Mouse (Mus musculus): ENCODE measurements around the gene Gna13. TPM values are rescaled to one million over a fixed set of nuclear protein-coding genes. Genes with fewer than 3 reads are reported as not detected.

The Gna13 gene
- polyA plus RNA-seq, 1 experiment from 2014 or later: 18.5 TPM

DNA sequence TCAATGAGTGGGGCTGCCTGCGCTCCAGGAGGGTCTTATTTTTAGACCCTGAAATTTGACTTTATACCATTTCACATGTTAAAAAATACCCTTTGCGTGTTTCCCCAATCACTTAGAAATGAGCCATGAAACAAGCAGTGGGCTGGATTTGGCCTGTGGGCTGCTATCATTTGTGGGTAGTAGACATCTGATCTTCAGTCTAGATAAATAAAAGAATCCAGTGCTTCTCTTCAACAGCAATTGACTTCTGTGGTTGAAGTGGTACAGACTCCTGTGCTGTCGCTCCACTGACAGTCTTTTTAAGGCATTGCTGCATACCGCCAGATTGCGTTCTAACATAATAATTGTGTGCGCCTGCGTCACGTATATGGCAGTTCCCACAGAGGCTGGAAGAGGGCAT is 22.7 kb downstream of the Gna13 start:
- 88% methylated on average over 8 of the region's 8 CpGs for WGBS
- no peak overlapping the region for H3K4me3 ChIP-seq
- H3K36me3 ChIP-seq: no peaks in the 10 kb centered on the region
- H3K27ac ChIP-seq (replicated peaks): no peak overlapping the region
- ATAC-seq (replicated peaks): no peak
- no peaks in the 10 kb centered on the region for H3K4me1 ChIP-seq
- H3K9me3 ChIP-seq: no peaks in the 10 kb centered on the region
- H3K9ac ChIP-seq (replicated peaks): no peak overlapping the region
- H3K4me2 ChIP-seq (replicated peaks): no peak overlapping the region
- H3K27me3 ChIP-seq: no peaks in the 10 kb centered on the region

DNA sequence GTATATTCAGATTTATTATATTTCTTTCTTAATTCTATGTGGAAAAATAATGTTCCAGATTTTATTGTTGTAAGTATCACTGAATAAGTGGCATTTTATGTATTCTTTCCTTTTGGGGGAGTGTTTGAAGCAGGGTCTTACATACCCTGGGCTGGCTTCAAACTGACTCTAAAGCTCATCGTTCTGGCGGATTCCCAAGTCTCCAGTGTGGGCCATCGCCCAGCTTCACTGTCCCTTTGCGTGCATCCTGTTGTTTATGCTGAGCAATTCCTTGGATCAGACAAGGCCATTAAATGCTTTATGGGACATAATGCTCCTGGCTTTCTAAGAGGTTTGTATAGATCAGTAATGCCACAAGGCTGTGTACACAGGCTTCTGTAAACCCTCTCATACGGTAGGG is 26.4 kb downstream of the Gna13 start:
- ATAC-seq (replicated peaks): no peak
- Histone ChIP-seq H3K9ac (replicated peaks) (no peak overlapping the region), H3K9me3 (no peaks in the 10 kb centered on the region), H3K36me3 (no peaks in the 10 kb centered on the region), H3K27me3 (no peaks in the 10 kb centered on the region), H3K4me3 (no peak overlapping the region), H3K4me2 (replicated peaks) (no peak overlapping the region), H3K27ac (replicated peaks) (no peak overlapping the region), H3K4me1 (no peaks in the 10 kb centered on the region)
- 82% methylated on average over 5 of the region's 5 CpGs for WGBS

DNA sequence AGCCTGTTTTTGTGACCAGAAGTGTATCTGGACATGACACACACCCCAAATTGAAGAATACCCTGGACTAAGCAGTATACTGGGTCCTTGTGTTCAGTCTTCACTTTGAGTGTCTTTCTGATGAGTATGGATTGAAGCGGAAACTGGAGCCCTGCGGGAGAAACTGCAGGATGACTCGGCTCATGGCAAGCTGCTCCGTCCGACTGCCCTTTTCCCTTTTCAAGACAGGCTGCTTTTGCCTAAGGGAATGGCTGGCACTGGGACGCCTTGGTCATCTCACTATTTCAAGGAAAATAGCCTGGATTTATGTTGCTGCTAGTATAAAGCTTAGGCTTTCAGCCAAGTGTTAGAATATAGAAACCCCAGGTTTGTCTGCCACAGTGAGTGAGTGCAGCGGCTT is 28.6 kb downstream of the Gna13 start:
- WGBS: 85% methylated on average over 7 of the region's 7 CpGs
- H3K27ac ChIP-seq (replicated peaks): no peak overlapping the region
- no peak overlapping the region for H3K9ac ChIP-seq (replicated peaks)

DNA sequence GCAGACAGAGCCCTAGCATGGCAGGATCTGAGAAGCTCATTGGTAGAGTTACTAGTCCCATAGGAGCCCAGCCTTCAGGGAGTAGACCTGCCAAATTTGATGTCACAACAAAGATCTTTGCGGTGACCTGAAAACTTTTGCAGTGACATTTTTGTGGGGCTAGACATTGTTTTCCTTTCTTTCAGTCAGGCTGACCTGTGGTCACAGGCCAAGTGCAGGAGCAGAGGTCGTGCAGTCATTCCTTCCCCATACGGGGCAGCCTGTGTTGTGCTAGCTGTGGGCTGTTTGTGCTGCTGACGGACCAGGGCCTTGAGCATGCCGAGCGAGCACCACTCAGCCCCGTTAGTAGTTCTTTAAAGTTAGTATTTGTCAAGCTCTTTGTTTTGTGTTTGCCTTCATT is 29.1 kb downstream of the Gna13 start:
- no peak overlapping the region for H3K4me2 ChIP-seq (replicated peaks)
- H3K36me3 ChIP-seq: peaks cover 6% of the 10 kb centered on the region; the same call in 1 of the 2 replicates
- H3K4me1 ChIP-seq: no peaks in the 10 kb centered on the region
- H3K27me3 ChIP-seq: no peaks in the 10 kb centered on the region
- H3K4me3 ChIP-seq: no peak overlapping the region
- ATAC-seq (replicated peaks): no peak
- no peak overlapping the region for H3K9ac ChIP-seq (replicated peaks)
- H3K9me3 ChIP-seq: no peaks in the 10 kb centered on the region
- 57% methylated on average over 7 of the region's 7 CpGs for WGBS
- H3K27ac ChIP-seq (replicated peaks): no peak overlapping the region

More for the DNA sequence above, 28.6 kb downstream of the Gna13 start:
- peaks cover 1% of the 10 kb centered on the region; the same call in 1 of the 2 replicates for H3K36me3 ChIP-seq
- no peak for ATAC-seq (replicated peaks)
- no peaks in the 10 kb centered on the region for H3K9me3 ChIP-seq
- no peak overlapping the region for H3K4me3 ChIP-seq
- no peaks in the 10 kb centered on the region for H3K27me3 ChIP-seq
- no peak overlapping the region for H3K4me2 ChIP-seq (replicated peaks)
- H3K4me1 ChIP-seq: no peaks in the 10 kb centered on the region

DNA sequence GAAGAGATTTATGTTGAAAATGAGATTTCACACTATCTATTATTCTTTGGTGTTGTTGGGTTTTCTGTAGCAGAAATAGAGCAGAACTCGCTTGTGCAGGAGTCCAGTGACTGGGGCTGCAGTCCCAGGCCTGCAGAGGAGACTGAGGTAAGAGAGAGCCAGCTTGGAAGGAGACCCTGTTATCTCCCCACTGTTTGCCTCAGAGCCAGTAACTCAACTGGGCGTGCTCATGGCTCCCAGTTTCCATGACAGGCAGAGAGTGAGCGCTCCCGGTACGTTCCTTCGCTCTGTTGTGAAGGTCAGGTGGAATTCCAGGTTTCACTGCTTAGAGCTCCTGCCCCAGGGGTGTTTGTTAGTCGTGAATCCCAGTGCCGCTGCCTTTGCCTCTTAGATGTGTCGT is 30.0 kb downstream of the Gna13 start:
- WGBS: 89% methylated on average over 9 of the region's 9 CpGs
- ATAC-seq (replicated peaks): no peak
- Histone ChIP-seq H3K9ac (replicated peaks) (no peak overlapping the region), H3K4me2 (replicated peaks) (no peak overlapping the region), H3K4me1 (no peaks in the 10 kb centered on the region), H3K27ac (replicated peaks) (no peak overlapping the region), H3K27me3 (no peaks in the 10 kb centered on the region), H3K36me3 (peaks cover 12% of the 10 kb centered on the region; the same call in 1 of the 2 replicates), H3K9me3 (no peaks in the 10 kb centered on the region), H3K4me3 (no peak overlapping the region)

DNA sequence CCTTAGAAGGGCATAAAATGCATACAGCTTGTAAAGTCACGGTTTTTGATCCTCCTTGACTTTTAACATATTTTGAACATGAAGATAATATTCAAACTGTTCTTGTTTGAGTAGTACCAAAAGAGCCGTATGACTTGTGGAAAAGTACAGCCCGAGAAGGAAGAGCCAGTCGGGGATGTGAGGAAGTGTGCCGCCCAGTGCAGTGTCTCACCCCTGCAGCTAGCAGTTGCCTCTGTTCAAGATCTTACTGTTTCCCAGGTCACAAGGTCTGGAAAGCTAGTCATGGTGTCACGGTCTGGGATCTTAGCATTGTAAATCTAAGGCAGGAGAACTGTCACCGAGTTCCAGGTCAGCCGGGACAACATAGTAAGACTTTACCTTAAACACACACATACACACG is 32.1 kb downstream of the Gna13 start:
- no peaks in the 10 kb centered on the region for H3K4me1 ChIP-seq
- H3K9ac ChIP-seq (replicated peaks): no peak overlapping the region
- peaks cover 23% of the 10 kb centered on the region; the same call in 1 of the 2 replicates for H3K36me3 ChIP-seq
- H3K4me2 ChIP-seq (replicated peaks): no peak overlapping the region
- no peaks in the 10 kb centered on the region for H3K27me3 ChIP-seq
- 94% methylated on average over 9 of the region's 9 CpGs for WGBS
- no peaks in the 10 kb centered on the region for H3K9me3 ChIP-seq
- ATAC-seq (replicated peaks): no peak
- H3K4me3 ChIP-seq: no peak overlapping the region
- H3K27ac ChIP-seq (replicated peaks): no peak overlapping the region

DNA sequence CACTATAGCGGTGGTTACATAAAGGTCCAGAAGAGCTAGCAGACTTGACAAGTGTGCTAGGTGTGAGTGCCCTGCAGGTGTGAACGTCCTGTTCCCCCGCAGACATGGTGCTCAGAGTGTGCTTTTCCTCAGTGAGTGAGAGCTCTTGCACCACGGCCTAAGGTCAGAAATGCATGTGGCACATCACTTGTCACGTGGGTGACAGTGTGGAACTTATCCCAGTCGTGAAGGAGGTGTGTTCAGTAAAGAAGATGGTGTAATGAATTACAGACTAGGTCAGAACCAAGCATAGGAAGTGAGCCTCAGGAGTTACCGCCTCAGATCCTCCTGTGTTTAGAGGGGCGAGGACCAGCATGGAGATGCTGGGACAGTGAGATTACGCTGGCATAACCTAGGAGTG is 32.7 kb downstream of the Gna13 start:
- Histone ChIP-seq H3K27ac (replicated peaks) (no peak overlapping the region), H3K4me3 (no peak overlapping the region), H3K4me1 (no peaks in the 10 kb centered on the region), H3K27me3 (no peaks in the 10 kb centered on the region), H3K36me3 (peaks cover 26% of the 10 kb centered on the region; the same call in 1 of the 2 replicates), H3K9ac (replicated peaks) (no peak overlapping the region), H3K4me2 (replicated peaks) (no peak overlapping the region), H3K9me3 (no peaks in the 10 kb centered on the region)
- no peak for ATAC-seq (replicated peaks)
- WGBS: 94% methylated on average over 9 of the region's 9 CpGs

DNA sequence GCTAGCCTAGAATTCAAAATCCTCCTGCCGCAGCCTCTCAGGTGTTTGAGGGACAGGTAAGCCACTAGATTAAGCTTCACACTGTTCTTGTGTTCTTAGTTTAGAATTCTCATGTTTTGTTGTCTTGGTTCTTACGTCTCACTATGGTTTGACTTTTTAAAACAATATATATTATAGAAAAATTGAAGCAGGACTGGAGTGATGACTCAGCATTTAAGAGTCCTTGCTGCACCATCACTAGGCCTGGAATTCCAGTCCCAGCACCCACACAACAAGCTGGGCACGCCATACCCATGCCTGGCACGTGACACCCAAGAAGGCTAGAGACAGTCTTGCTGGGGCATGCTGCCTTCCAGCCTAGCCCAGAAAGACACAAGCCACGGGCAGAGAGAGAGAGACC is 43.8 kb downstream of the Gna13 start:
- Histone ChIP-seq H3K4me1 (no peaks in the 10 kb centered on the region), H3K36me3 (no peaks in the 10 kb centered on the region), H3K27me3 (no peaks in the 10 kb centered on the region), H3K4me3 (no peak overlapping the region), H3K9ac (replicated peaks) (no peak overlapping the region), H3K9me3 (no peaks in the 10 kb centered on the region), H3K4me2 (replicated peaks) (no peak overlapping the region), H3K27ac (replicated peaks) (no peak overlapping the region)
- 88% methylated on average over 5 of the region's 5 CpGs for WGBS
- ATAC-seq (replicated peaks): no peak

DNA sequence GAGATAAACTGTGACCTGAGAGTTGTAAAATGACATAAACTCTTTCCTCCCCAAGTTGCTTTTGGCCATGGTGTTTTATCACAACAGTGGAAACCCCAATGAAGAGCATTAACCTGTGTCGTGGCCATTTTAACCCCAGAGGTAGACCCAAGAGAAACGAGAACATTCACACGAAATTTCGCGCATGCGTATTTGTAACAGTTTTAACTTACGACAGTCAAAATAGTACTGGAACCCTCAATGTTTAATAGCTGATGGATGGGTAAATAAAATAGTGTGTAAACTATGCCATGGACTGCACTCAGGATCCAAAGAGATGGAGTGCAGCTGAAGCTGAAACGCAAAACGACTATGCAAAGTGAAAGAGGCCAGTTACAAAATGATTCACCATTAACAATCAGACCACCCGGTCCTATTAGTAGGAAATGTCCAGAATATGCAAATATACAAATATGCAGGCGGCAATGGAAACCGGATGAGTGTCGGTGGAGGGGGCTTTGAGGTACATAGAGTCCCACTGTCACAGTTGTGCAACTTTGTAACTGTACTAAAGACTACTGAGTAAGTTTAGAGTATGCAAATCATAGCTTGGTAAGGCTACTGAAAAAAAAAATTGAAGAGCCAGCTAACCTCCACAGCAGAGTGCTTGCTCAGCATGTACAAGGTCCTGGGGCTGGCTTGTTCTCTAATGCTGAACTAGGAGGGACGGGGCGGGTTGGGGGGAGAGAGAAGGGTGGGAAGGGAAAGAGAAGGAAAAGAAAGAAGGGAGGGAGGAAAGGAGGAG is 47.8 kb downstream of the Gna13 start:
- Histone ChIP-seq H3K4me2 (replicated peaks) (no peak overlapping the region), H3K9me3 (no peaks in the 10 kb centered on the region), H3K4me1 (no peaks in the 10 kb centered on the region), H3K9ac (replicated peaks) (no peak overlapping the region), H3K27ac (replicated peaks) (no peak overlapping the region), H3K27me3 (no peaks in the 10 kb centered on the region), H3K36me3 (no peaks in the 10 kb centered on the region), H3K4me3 (no peak overlapping the region)
- no peak for ATAC-seq (replicated peaks)
- 90% methylated on average over 15 of the region's 15 CpGs for WGBS

DNA sequence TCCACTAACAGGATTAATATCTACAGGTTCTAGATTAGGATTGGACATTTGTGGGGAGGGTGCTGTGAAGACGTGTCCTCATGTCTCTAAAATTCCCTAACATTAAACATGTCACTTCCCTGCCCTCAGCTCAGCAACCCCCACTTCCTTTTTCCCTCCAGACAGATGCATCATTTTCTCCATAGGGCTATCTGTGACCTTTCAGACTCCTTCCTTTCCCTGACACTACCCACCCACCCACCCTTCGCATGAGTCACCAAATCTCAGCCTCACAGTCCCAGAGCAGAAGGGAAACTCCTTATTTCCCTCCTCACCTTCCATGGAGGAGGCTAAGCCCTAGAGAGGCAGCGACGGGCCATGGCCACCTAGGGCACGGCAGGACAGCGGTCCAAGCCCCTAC is 51.0 kb downstream of the Gna13 start, which contains the start of gene 9930022D16Rik:
TSS of gene 9930022D16Rik (plus strand) at position 301 of the 400 bp plus-strand sequence.
- Histone ChIP-seq H3K4me1 (no peaks in the 10 kb centered on the region), H3K27me3 (no peaks in the 10 kb centered on the region), H3K36me3 (no peaks in the 10 kb centered on the region), H3K4me2 (replicated peaks) (no peak within 1 kb of the TSS), H3K27ac (replicated peaks) (no peak within 1 kb of the TSS), H3K4me3 (no peak within 1 kb of the TSS), H3K9me3 (no peaks in the 10 kb centered on the region), H3K9ac (replicated peaks) (no peak within 1 kb of the TSS)
- no peak for ATAC-seq (replicated peaks)
- 93% methylated on average over 6 of the region's 6 CpGs for WGBS

DNA sequence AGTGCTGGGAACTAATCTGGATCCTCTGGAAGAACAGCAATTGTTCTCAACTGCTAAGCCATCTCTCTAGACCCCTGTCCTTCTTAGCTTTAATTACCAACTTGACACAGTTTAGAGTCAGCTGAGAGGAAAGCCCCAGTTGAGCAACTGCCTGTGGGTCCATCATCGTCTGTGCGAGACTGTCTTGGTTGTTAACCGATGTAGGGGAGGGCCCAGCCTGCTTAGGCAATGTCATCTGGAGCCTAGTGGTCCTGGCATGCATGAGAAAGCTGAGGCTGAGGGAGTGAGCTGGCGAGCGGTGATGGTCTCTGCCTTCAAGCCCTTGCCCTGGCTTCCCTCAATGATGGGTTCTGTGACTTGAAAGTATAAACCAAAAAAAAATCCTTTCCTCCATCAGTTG is 52.2 kb downstream of the Gna13 start:
- no peak overlapping the region for H3K4me3 ChIP-seq
- H3K27ac ChIP-seq (replicated peaks): no peak overlapping the region
- no peaks in the 10 kb centered on the region for H3K4me1 ChIP-seq
- no peak overlapping the region for H3K4me2 ChIP-seq (replicated peaks)
- H3K27me3 ChIP-seq: no peaks in the 10 kb centered on the region
- no peaks in the 10 kb centered on the region for H3K9me3 ChIP-seq
- H3K9ac ChIP-seq (replicated peaks): no peak overlapping the region
- WGBS: 86% methylated on average over 5 of the region's 5 CpGs
- no peak for ATAC-seq (replicated peaks)
- H3K36me3 ChIP-seq: no peaks in the 10 kb centered on the region

DNA sequence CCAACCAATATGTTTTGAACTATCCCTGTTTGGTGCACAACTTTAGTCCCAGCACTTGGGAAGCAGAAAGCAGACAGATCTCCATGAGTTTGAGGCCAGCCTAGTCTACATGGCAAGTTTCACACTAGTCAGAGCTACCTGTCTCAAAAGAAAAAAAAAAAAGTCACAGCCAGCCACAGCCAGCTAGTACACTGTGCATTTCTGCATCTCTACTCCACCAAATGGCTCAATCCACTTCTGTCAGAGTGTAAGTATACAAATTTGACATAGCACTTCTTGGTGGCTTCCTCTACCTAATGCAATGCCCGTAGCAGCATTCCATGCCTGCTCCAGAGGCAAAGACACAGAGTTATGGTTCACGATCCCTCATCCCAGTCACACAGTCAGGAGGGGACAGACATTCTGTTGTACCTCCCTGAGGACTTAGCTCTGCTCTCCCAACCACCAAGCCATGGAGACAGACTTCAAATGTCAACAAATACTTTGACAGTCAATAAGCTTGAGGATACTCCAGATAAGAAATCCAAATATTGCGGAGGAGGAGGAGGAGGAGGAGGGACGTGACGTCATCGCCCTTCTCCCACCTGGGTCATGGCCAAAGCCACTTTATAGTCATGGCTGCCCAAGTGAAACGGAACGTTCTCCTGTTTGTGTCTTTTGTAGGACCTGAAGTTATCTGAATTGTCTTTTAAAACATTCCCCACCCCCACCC is 54.2 kb downstream of the Gna13 start:
- Histone ChIP-seq H3K4me1 (no peaks in the 10 kb centered on the region), H3K36me3 (no peaks in the 10 kb centered on the region), H3K9ac (replicated peaks) (no peak overlapping the region), H3K27me3 (no peaks in the 10 kb centered on the region), H3K4me3 (no peak overlapping the region), H3K4me2 (replicated peaks) (no peak overlapping the region), H3K9me3 (no peaks in the 10 kb centered on the region), H3K27ac (replicated peaks) (no peak overlapping the region)
- ATAC-seq (replicated peaks): no peak
- 90% methylated on average over 8 of the region's 8 CpGs for WGBS

Measured in forebrain, embryonic 15.5 days (tissue).